Mouse (Mus musculus) spleen, adult 2 months (tissue): ENCODE measurements around the gene Scube1. TPM values are rescaled to one million over a fixed set of nuclear protein-coding genes. Genes with fewer than 3 reads are reported as not detected.

ENCODE experiments used
- DNase-seq, 2 experiments: peaks; one replicate each; pipeline versions ENCODE4 v3.0.0 to v3.0.0-alpha.2; 2012 to 2021; ENCODE audit warnings: low spot score in 2 of 2, low read depth in 1 of 2
- H3K27ac ChIP-seq: fragments of 200-500 bp; 2 replicates; pipeline ENCODE4 v1.5.1; 2012; ENCODE audit warnings: low read length, inconsistent platforms; ENCODE audit not compliant: insufficient read depth
- H3K27me3 ChIP-seq: fragments of 200-500 bp; 2 replicates; pipeline ENCODE4 v1.6.1; 2012; ENCODE audit warnings: mild to moderate bottlenecking, moderate library complexity, low read length, inconsistent platforms; ENCODE audit not compliant: control insufficient read depth, insufficient read depth
- H3K36me3 ChIP-seq: fragments of 200-500 bp; 2 replicates; pipeline ENCODE4 v1.6.1; 2012; ENCODE audit warnings: mild to moderate bottlenecking, low read length, inconsistent platforms; ENCODE audit not compliant: control insufficient read depth, insufficient read depth
- H3K4me1 ChIP-seq: fragments of 200-500 bp; 2 replicates; pipeline ENCODE4 v1.6.1; 2011; ENCODE audit warnings: inconsistent platforms; ENCODE audit not compliant: control insufficient read depth, insufficient read depth, insufficient read length
- H3K4me3 ChIP-seq: fragments of 200-500 bp; 2 replicates; pipeline ENCODE4 v1.5.1; 2011; ENCODE audit warnings: mild to moderate bottlenecking, inconsistent platforms; ENCODE audit not compliant: insufficient read depth, insufficient read length; ENCODE audit errors: extremely low read depth
- CTCF ChIP-seq: fragments of 200-500 bp; IDR thresholded peaks from 2 replicates; pipeline ENCODE4 v1.5.1; 2011; ENCODE audit warnings: mild to moderate bottlenecking, inconsistent platforms; ENCODE audit not compliant: insufficient read depth, insufficient read length, insufficient replicate concordance; ENCODE audit errors: extremely low read depth
- POLR2A ChIP-seq: fragments of 200-500 bp; IDR thresholded peaks from 2 replicates; pipeline ENCODE4 v1.6.1; 2011; ENCODE audit warnings: low read depth, low read length, inconsistent platforms
- WGBS: fragments of 180-500 bp; shearing (Covaris S2); methylation state at CpG from one replicate; pipeline ENCODE4 v1.1.7; 2018; 5-methylcytosine and 5-hydroxymethylcytosine counted together
- polyA plus RNA-seq: library from polyadenylated mRNA; depleted of rRNA; stranded (reverse); fragments of >200 nt; gene quantifications from 2 replicates; pipeline ENCODE4 v1.2.3, GENCODE M21; 2012

The Scube1 gene
- polyA plus RNA-seq, 1 experiment: 8.8 TPM

GRCm38 (mm10) chr15:83680300-83680699 lies 44.5 kb downstream of the Scube1 start:
- DNase-seq: no peak
- Histone ChIP-seq H3K27ac (no peak overlapping the region), H3K36me3 (no peaks in the 10 kb centered on the region), H3K4me3 (no peak overlapping the region), H3K27me3 (0 out of 2 replicates have a peak, but pooled peaks cover 2% of the 10 kb centered on the region), H3K4me1 (no peaks in the 10 kb centered on the region)
- WGBS: 74% methylated on average over 7 of the region's 7 CpGs
- TF ChIP-seq POLR2A (no peak), CTCF (no peak)

- no peak for TF ChIP-seq CTCF
- WGBS: 85% methylated on average over 5 of the region's 5 CpGs
- H3K4me3 ChIP-seq: no peak overlapping the region
- DNase-seq: no peak
- 0 out of 2 replicates have a peak, but pooled peaks cover 2% of the 10 kb centered on the region for H3K27me3 ChIP-seq
- H3K4me1 ChIP-seq: no peaks in the 10 kb centered on the region
- H3K27ac ChIP-seq: no peak overlapping the region
- no peaks in the 10 kb centered on the region for H3K36me3 ChIP-seq
Observed at GRCm38 (mm10) chr15:83679729-83680128, 45.1 kb downstream of the Scube1 start.

GRCm38 (mm10) chr15:83678606-83679005 lies 46.2 kb downstream of the Scube1 start:
- 14% methylated on average over 11 of the region's 11 CpGs for WGBS
- TF ChIP-seq POLR2A: no peak
- no peak for TF ChIP-seq CTCF
- Histone ChIP-seq H3K4me1 (no peaks in the 10 kb centered on the region), H3K27ac (no peak overlapping the region), H3K36me3 (no peaks in the 10 kb centered on the region), H3K4me3 (no peak overlapping the region), H3K27me3 (0 out of 2 replicates have a peak, but pooled peaks cover 2% of the 10 kb centered on the region)
- no peak for DNase-seq

GRCm38 (mm10) chr15:83678089-83678488 lies 46.7 kb downstream of the Scube1 start:
- TF ChIP-seq CTCF (no peak), POLR2A (no peak)
- H3K27me3 ChIP-seq: 0 out of 2 replicates have a peak, but pooled peaks cover 2% of the 10 kb centered on the region
- WGBS: 30% methylated on average over 7 of the region's 7 CpGs
- no peak overlapping the region for H3K27ac ChIP-seq
- H3K36me3 ChIP-seq: no peaks in the 10 kb centered on the region
- DNase-seq: no peak
- no peaks in the 10 kb centered on the region for H3K4me1 ChIP-seq
- H3K4me3 ChIP-seq: no peak overlapping the region

GRCm38 (mm10) chr15:83677098-83677497 lies 47.7 kb downstream of the Scube1 start:
- Histone ChIP-seq H3K36me3 (no peaks in the 10 kb centered on the region), H3K27ac (no peak overlapping the region), H3K27me3 (0 out of 2 replicates have a peak, but pooled peaks cover 2% of the 10 kb centered on the region), H3K4me3 (no peak overlapping the region), H3K4me1 (no peaks in the 10 kb centered on the region)
- no peak for TF ChIP-seq CTCF
- no peak for TF ChIP-seq POLR2A
- no peak for DNase-seq
- WGBS: 90% methylated on average over 6 of the region's 6 CpGs

GRCm38 (mm10) chr15:83676286-83676685 lies 48.5 kb downstream of the Scube1 start:
- Histone ChIP-seq H3K27ac (no peak overlapping the region), H3K4me1 (no peaks in the 10 kb centered on the region), H3K36me3 (no peaks in the 10 kb centered on the region), H3K4me3 (no peak overlapping the region), H3K27me3 (0 out of 2 replicates have a peak, but pooled peaks cover 2% of the 10 kb centered on the region)
- TF ChIP-seq CTCF (no peak), POLR2A (no peak)
- no peak for DNase-seq
- WGBS: 85% methylated on average over 3 of the region's 3 CpGs

GRCm38 (mm10) chr15:83673621-83674020 lies 51.2 kb downstream of the Scube1 start:
- WGBS: 75% methylated on average over 3 of the region's 3 CpGs
- no peaks in the 10 kb centered on the region for H3K36me3 ChIP-seq
- H3K27ac ChIP-seq: no peak overlapping the region
- no peak for DNase-seq
- TF ChIP-seq POLR2A (no peak), CTCF (no peak)
- H3K4me3 ChIP-seq: no peak overlapping the region
- H3K4me1 ChIP-seq: no peaks in the 10 kb centered on the region
- 0 out of 2 replicates have a peak, but pooled peaks cover under 1% of the 10 kb centered on the region for H3K27me3 ChIP-seq
